Mouse (Mus musculus): Measurements from ENCODE around the gene 6030468B19Rik.

- TF ChIP-seq ZNF384 (IDR thresholded peaks at IDR 0.05; ENCODE audit: low read depth, low read length) (no peak), ZC3H11A (IDR thresholded peaks at IDR 0.05; ENCODE audit: borderline replicate concordance, low read depth, low read length) (no peak), HCFC1 (IDR thresholded peaks at IDR 0.05; ENCODE audit: borderline replicate concordance, insufficient read depth, low read length) (no peak), CHD2 (IDR thresholded peaks at IDR 0.05; ENCODE audit: low read depth, low read length) (no peak), MAFK (IDR thresholded peaks at IDR 0.05; ENCODE audit: insufficient read depth, low read depth, low read length) (no peak)
Measured at GRCm38 (mm10) chr11:117826916-117827315, 29.5 kb downstream of the 6030468B19Rik start.
